Mouse (Mus musculus): Measurements from ENCODE around the gene Gdf10. TPM values are rescaled to one million over a fixed set of nuclear protein-coding genes. Genes with fewer than 3 reads are reported as not detected.

The Gdf10 gene
- 1 to 10 TPM; 6.9 to 7.0 TPM for total RNA-seq (2021)

DNA sequence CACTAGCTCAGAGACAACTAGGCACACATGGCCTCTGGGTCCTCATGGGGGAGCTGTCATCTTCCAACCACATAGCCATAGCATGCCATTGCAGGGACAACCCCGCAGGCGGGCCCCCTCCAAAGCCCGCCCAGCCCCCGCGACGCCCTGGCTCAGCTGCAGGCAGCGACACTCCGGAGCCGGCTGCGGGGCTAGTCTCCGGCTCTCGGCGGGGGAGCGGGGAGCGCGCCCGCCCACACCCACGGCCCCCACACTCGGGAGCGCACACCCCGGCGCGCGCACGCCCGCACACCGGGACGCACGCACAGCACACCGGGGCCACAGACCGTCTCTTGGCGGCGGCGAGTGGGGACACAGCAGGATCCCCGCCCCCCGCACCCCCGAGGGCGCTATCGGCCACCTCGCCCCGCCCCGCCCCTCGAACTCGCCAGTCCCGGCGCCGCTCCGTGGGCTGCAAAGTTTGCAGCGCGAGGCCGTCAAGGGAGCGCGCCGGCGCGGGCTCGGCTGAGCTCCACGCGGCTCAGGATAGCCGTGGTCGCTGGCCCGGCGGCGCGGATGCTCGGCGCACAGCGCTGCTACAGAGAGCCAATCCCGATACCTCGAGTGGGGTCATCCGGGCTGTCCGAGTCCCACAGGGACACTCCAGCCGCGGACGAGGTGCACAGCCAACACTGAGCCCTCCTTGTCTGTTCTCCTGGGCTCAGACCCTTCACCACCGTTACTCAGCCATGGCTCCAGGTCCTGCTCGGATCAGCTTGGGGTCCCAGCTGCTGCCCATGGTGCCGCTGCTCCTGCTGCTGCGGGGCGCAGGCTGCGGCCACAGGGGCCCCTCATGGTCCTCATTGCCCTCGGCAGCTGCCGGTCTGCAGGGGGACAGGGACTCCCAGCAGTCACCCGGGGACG, at the start of gene Gdf10:
TSS of gene Gdf10 (plus strand) at position 420 of the 903 bp plus-strand sequence.
- peak in 1 of 2 experiments; percentile 30 for DNase-seq (ENCODE audit: extremely low spot score in 1 of 2, low spot score in 1 of 2)

GRCm38 (mm10) chr14:33878826-33879225, 44.6 kb upstream of the Gdf10 start:
- no peak for DNase-seq (ENCODE audit: extremely low spot score in 1 of 2, low spot score in 1 of 2)

DNA sequence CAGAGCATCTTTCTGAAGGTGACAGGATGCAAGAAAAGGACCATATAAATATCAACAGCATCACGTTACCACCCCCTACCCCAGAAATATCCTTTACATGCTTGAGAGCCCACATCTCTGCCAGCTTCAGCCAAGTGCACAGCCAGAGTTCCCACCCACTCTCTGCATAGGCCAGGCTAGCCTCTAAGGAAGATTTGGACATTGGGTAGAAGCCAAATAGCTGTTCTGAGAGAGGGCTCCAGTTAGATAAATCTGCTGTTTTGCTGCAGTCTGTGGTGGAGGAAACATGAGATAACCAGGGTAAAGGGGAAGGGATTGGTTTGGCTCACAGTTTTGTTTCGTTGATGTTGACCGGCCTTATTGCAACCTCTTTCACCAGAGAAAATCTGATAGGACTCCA, 43.2 kb upstream of the Gdf10 start:
- no peak for DNase-seq (ENCODE audit: extremely low spot score in 1 of 2, low spot score in 1 of 2)

DNA sequence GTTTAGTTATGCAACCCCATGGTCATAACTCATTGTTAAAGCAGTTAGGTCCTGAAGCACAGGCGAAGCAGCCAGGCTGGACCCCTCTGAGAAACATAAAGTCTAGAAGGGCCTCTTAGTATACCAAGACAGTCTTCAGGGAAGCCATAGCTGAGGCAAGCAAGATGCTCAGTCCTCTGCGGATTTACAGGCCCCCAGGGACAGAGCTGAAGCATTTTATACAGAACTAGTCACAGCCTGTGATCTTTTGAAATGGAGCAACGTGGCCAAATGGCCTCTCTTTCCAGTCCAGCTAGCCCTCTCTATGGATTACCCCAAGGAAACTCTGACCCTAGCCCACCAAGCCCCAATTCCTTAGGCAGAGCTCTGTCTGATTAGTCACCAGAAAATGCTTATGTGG, 41.9 kb upstream of the Gdf10 start:
- DNase-seq (ENCODE audit: extremely low spot score in 1 of 2, low spot score in 1 of 2): no peak

- no peak for DNase-seq (ENCODE audit: extremely low spot score in 1 of 2, low spot score in 1 of 2)
These were observed 40.3 kb upstream of the Gdf10 start for GRCm38 (mm10) chr14:33883046-33883445.

- DNase-seq (ENCODE audit: extremely low spot score in 1 of 2, low spot score in 1 of 2): no peak
These were observed 37.9 kb upstream of the Gdf10 start for GRCm38 (mm10) chr14:33885466-33885865.

DNA sequence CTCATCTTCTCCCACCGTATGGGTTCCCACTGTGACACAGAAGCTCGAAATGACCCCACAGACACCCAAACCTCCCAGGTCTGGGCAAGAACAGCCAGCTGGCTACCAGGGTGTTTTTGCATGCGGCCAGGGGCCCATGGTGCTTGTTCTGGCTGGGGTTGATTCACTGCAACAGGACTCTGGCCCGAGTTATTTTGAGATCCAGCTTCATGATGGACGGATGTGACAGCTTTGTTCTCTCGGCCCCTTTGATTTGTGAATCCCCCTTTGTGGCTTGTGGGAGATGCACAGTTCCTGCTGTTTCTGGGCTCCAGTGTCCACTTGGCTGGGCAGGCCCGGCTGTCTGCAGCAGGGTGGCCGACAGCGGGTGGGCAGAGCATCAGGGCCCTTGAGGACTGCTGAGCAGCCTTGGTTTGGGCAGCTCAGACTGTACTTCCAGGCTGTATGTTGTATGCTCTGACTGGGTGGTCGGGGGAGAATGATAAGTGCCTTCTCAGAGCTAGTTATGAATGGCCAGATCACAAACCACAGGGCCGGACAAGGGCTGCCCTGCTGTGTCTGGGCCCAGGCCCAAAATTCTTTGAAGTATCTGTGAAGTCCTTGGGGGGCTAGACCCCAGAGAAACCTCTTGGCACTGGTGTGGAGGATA, 34.9 kb upstream of the Gdf10 start:
- DNase-seq (ENCODE audit: extremely low spot score in 1 of 2, low spot score in 1 of 2): no peak

- DNase-seq (ENCODE audit: extremely low spot score in 1 of 2, low spot score in 1 of 2): no peak
These were observed 33.4 kb upstream of the Gdf10 start for GRCm38 (mm10) chr14:33889971-33890370.

GRCm38 (mm10) chr14:33891507-33891906, 31.9 kb upstream of the Gdf10 start:
- DNase-seq (ENCODE audit: extremely low spot score in 1 of 2, low spot score in 1 of 2): no peak

GRCm38 (mm10) chr14:33895777-33896176, 27.6 kb upstream of the Gdf10 start:
- DNase-seq (ENCODE audit: extremely low spot score in 1 of 2, low spot score in 1 of 2): no peak

DNA sequence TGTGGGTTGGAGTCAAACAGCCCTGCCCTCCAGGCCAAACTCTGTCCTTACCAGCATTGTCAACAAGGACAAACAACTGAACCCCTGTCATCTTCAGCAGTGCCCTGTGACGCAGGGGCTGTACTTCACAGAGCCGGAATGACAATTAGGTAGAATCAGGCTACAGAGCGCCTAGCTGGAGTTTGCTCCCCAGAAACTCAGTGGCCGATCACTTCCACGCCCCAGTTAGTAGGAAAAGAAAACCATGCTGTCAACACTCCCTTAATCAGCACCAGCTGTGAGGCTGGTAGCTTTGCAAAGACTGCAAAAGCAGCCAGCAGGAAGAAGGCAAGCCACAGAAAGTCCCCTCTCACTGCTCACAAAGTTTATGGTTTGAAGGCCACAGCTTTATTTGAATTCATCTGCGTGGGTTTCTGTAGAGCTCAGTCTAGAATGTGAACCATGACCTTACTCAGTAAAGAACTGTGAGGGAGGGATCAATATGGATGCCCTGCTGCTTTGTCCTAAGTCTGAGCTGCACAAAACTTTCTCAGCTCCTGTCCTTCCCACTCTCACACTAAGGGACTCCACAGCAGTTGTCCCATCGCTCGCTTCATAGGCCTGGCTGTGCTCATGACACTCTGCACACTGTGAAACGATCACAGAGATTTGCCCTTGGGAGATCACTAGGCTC, 26.6 kb upstream of the Gdf10 start:
- no peak for DNase-seq (ENCODE audit: extremely low spot score in 1 of 2, low spot score in 1 of 2)

DNA sequence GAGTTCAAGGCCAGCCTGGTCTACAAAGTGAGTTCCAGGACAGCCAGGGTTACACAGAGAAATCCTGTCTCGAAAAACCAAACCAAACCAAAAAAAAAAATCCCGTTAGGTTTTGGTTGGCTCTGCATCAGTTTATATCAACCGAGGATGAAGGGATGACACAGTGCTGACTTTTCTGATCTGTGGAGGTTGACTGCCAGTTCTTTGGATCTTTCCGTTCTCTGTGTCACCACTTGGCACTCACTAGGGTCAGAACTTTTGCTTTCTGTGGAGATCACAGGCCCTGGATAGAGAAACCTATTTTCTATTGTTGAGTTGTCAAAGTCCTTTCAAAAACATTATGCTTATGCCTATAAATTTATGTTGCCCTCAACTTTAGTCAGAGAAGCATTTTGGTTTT, 20.6 kb upstream of the Gdf10 start:
- DNase-seq (ENCODE audit: extremely low spot score in 1 of 2, low spot score in 1 of 2): no peak

DNA sequence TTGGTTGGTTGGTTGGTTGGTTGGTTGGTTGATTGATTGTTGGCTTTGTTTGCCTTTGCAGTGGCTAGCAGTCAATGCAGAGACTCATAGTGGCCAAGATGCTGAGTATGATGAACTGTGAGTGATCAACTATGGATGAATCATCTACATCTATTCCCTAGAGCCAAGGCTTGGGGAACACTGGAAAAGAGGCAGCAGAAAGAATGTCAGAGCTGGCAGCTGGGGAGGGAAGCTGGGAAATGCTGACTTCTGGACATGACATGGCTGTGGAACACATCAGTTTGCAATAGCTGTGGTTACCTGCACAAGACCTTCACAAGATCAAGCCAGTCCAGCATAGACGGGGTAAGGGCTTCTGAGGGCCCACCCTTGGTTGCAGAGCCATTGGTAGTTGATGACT, 20.2 kb upstream of the Gdf10 start:
- DNase-seq (ENCODE audit: extremely low spot score in 1 of 2, low spot score in 1 of 2): no peak

DNA sequence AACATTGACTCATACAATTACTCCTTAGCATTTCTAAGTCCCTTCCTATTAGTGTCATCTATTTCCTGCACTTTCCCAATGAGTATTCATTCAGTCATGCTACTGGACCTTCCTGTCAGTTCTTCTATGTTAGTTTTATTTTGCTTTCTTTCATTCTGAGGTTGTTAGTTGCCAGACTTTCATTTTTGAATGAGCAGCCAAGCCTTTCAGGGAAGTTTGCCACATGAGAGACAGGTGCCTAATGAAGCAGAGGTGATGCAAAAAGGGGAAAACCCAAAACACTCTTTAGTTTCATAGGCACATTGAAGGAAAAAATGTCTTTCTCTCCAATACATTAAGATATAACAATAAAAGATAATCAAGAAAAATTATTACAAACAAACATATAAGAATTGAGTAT, 18.5 kb upstream of the Gdf10 start:
- DNase-seq (ENCODE audit: extremely low spot score in 1 of 2, low spot score in 1 of 2): no peak

DNA sequence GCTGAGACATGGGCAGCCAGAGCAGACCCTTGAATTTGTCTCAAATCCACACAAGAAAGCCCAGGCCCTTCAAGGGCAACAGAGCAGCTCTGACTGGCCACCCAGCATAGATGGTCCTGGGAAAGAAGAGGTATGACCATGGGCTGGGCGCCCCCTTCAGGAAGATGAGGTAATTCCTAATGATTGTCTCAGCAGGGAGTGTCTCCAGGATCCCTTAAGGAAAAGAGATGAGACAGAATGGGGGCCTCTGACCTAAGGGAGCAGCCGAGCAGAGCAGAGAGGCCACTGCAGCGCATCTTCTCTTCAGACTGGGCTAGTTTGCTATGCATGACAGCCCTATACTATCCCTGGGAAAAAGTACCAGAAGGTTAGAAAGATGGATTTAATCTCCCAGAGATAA, 9.7 kb upstream of the Gdf10 start:
- peak in 1 of 2 experiments; percentile 62 for DNase-seq (ENCODE audit: extremely low spot score in 1 of 2, low spot score in 1 of 2)

GRCm38 (mm10) chr14:33914206-33914605, 9.2 kb upstream of the Gdf10 start:
- no peak for DNase-seq (ENCODE audit: extremely low spot score in 1 of 2, low spot score in 1 of 2)

DNA sequence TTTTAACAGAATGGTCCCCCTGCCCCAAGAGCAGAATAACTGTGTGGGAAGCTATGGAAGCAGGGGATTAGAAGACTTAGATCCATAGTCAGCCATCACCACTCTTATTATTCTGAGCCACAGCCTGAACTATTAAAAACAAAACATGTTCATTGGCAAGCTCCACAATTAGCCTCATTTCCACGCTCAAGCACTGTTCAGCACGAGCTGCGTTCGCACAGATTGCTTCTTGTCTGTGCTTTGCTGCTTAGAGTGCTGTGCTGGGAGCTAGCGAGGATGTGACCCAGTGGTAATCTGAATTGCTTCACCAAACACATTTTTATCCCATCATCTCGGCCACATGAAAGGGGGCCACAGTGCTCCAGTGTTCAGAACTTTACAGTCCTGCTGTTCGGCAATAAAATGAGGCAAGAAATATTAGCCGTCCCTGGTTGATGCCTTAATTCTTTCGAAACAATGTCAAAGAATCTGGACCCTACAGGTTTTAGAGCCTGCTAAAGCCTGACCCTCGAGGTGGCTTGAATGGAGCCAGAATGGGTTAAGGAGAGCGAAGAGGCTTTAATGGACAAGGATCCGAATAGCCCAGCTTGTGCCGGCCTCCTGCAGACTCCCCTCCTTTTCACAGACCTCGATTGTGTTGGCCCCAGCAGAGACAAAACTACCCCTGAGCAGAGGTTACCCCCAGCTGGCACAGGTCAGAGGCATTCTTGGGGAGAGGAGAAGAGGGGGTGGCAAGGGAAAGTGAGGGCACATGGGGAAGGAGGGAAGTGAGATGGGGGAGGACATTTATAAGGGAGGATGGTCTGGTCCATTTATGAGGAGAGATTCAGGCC, 2.4 kb upstream of the Gdf10 start:
- peak in 1 of 2 experiments; percentile 27 for DNase-seq (ENCODE audit: extremely low spot score in 1 of 2, low spot score in 1 of 2)

- no peak for DNase-seq (ENCODE audit: extremely low spot score in 1 of 2, low spot score in 1 of 2)
These were observed 618 bp upstream of the Gdf10 start for GRCm38 (mm10) chr14:33922771-33923167.

GRCm38 (mm10) chr14:33931853-33932252, 8.5 kb downstream of the Gdf10 start:
- no peak for DNase-seq (ENCODE audit: extremely low spot score in 1 of 2, low spot score in 1 of 2)

DNA sequence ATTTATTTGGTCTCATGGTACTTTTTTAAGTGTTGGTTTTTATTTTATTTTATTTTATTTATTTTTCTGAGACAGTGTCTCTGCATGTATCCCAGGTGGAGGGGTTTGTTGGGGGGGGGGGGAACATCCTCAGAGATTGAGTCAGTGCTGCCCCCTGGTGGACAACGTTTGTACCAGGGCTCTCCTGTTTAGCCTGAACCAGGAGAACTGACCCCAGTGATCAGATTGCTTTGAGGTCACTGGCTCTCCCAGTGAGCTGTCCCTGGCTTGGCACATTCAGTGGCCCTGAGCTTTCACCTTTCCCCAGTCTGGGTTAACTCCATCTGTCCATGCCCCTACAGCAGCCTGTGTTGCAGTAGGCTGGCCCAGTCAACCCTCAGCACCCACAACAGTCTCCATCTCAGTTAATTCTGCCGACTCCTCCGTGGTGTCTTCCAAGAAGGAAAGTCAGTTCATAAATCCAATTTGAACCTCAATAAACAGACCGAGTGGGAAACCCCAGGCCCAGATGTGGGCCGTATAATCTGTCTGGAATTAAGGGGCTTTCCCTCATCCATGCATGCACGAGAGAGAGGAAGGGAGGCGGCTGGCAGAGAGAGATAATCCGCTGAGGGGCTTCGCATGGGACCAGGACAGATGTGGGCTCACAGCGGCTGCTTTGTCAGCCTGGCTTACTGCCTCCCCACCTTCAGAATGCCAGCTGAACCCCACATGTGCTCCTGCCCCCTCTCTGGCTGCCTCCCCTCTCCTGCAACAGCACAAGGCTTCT, 9.7 kb downstream of the Gdf10 start:
- DNase-seq (ENCODE audit: extremely low spot score in 1 of 2, low spot score in 1 of 2): peak; percentile 72 to 90

Measured in layer of hippocampus, postnatal 25 days (tissue).